Mouse (Mus musculus) brain, embryonic 14.5 days (tissue): ENCODE data around the gene Rpap3.

Experiments used
- CTCF ChIP-seq: fragments of 200-500 bp; IDR thresholded peaks from 2 replicates; pipeline ENCODE4 v1.5.1; 2012; ENCODE audit warnings: inconsistent platforms, mild to moderate bottlenecking, moderate library complexity, borderline replicate concordance; ENCODE audit not compliant: insufficient read depth, insufficient read length; ENCODE audit errors: extremely low read depth
- POLR2A ChIP-seq: fragments of 200-500 bp; IDR thresholded peaks from 2 replicates; pipeline ENCODE4 v1.6.1; 2012; ENCODE audit warnings: mild to moderate bottlenecking, inconsistent platforms, borderline replicate concordance; ENCODE audit not compliant: poor library complexity, insufficient read depth, insufficient read length, severe bottlenecking; ENCODE audit errors: extremely low read depth

DNA sequence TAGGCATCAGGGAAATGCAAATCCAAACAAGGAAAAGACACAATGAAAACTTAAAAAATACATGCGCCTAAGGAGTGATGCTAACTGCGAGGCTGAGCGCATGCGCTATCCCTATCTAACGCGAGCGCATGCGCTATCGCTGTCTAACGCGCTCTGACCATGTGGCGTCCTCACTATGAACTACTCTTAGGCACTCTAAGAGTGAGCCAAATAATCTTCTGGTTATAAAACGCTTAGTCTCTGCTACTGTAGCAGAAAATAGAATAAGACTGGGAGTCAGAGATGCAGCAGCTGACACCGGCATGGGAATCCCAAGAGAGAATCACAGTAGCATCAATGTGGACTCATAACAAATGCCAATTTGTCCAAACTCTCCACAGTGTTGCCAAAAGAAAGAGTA lies 48.2 kb downstream of the Rpap3 start:
- TF ChIP-seq POLR2A (no peak), CTCF (no peak)
